Mouse (Mus musculus) B cell, adult 2 months (primary cell): ENCODE measurements around the gene Tanc1.

ENCODE experiments used
- DNase-seq, 2 experiments: peaks; one replicate each; pipeline ENCODE4 v3.0.0; 2022

Tanc1 gene

DNA sequence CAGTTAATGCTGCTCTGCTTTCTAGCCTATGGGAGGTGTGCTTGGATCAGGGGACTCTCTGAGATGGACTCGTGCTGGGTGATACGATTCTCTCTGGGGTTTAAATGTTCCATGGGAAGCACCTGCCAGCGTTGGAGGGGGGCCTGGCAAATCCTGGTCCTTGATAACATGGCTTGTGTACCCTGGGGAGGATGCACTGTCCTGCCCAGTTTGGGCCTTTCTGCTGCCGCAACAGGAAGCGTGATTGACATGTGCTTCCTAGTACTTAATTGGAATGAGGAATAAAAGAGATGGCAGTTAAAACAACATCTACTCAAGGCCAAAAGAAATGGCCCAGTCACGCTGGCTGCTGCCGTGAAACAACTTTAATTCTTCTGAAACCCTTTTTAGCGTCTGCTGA lies 109.3 kb downstream of the Tanc1 start:
- DNase-seq, result no peak

DNA sequence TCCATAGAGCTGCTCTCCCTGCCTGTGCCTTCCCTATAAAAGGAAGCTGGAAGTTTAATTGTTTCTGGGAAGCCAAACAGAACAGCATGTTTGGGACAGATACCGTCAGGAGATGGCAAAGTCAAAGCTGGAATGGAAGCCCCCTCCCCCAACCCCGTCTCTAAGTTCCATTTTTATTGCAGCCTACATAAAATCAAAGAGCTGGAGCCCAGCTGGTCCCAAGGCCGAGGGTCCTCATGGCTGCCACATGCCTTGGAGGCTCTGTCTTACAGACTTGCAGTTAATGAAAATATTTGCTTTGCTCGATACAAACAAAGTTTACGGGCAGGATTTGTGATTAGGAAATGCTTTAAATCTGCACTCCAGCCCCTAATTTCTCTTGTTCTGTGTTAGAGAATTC lies 109.9 kb downstream of the Tanc1 start:
- DNase-seq, result no peak

DNA sequence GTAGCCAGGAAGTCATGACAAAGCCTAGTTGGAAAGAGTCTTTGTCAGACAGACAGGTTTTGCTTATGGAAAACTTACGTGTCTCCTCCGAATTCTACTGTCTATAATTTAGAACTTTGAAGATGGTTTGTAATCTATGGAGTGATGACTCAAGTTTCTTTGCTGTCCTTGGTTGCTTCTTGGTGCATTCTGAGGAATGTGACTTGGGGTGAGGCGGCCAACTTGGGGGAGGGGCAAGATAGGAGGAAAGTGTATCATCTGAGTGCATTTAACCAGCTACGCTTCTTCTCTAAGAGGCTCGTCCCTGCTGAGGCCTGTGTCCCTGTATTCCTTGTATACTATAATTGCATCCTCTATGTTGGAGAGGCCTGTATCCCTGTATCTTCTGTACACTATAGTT lies 111.5 kb downstream of the Tanc1 start:
- DNase-seq, result no peak

DNA sequence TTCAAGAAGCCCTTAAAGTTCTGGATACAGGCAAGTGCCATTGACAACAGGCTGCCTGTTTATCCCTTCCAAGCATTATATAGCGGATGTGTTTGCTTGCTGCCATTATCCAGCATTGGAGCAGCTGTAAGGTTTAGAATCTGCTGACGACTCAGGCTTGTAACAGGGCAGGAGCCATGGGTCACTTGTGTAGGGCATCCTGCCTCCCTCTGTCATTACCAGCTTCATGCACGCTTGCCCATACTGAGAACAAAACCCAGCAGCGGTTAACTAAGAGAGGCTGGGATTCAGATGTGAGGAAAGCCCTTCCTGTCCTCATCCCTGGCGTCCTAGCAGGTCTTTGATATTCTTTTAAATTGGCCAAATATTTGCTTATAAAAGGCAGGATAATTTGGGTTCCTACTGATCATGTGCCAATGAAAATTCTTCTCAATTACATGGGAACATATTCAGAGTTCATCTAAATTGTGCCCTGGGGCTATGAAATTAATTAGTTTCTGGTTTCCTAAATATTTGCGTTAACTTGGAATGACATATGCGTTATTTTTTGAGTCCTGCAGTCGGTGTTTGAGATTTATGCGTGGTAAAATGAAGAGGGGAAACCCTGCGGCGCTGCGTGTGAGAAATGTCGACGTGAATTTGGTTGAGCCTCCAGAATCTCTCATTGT lies 113.8 kb downstream of the Tanc1 start:
- DNase-seq, result no peak

GRCm38 (mm10) chr2:59731831-59732230 lies 120.0 kb downstream of the Tanc1 start:
- no peak for DNase-seq

DNA sequence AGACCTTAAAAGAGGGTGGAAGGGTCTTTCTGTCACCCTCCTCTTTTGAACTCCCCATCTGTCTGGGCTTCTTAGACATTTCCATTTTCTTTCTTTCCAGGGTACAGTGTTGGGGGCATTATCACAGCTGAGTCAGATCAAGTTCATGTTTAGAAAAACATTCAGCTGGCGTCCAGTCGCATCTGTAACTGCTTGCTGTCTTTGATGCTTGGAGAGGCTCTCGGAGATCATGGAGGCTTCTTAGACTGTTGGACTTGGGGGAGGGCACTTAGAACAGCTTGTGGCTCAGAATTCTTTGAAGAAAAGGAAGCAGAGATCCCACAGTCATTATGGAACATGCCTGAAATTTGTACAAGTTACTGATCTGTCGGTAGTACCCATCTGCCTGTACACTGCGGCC lies 121.6 kb downstream of the Tanc1 start:
- DNase-seq, result no peak

DNA sequence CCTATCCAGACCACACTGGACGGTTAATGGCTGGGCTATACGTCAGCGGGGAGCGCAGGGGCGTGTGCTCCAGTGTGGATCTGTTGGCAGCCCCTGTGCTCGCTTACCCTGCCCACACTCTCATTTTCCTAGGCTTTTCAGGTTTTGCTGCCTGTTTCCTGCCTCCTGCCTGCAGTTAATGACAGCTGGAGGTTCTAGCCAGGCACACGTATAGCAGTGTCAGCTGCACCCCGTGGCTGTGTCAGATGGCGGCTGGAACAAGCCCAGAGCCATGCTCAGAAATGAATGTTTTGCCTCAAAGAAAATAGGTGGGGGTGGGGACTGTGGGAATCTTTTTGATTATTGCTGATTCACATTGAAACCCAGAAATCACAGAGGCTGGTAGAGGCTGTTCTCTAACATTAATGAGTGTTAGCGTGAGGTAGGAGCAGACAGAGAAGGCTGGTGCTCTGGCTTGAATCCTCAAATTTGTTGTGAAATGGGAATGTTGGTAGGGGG lies 124.6 kb downstream of the Tanc1 start:
- DNase-seq, result no peak

- DNase-seq, result no peak
These were observed 125.5 kb downstream of the Tanc1 start for GRCm38 (mm10) chr2:59737368-59737767.

GRCm38 (mm10) chr2:59738356-59738755 lies 126.5 kb downstream of the Tanc1 start:
- DNase-seq, result no peak

DNA sequence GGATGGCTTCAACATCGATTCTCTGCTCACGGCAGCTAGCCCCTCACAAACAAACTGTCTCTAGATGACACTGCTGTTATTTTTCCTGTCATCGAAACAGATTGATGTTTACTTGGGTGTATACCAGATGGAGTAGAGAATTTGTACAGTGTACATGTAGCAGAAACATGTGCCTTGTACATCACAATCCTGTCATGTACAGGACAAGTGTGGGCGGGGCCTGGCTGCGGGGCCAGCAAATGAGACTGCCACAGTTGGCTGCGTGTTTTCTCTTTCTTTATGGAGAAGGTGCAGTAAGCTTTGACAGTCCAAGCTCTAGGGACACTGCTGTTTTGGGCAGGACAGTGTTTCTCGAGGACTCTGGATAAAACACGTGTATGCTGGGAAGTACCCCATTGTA lies 127.2 kb downstream of the Tanc1 start:
- DNase-seq, result no peak

DNA sequence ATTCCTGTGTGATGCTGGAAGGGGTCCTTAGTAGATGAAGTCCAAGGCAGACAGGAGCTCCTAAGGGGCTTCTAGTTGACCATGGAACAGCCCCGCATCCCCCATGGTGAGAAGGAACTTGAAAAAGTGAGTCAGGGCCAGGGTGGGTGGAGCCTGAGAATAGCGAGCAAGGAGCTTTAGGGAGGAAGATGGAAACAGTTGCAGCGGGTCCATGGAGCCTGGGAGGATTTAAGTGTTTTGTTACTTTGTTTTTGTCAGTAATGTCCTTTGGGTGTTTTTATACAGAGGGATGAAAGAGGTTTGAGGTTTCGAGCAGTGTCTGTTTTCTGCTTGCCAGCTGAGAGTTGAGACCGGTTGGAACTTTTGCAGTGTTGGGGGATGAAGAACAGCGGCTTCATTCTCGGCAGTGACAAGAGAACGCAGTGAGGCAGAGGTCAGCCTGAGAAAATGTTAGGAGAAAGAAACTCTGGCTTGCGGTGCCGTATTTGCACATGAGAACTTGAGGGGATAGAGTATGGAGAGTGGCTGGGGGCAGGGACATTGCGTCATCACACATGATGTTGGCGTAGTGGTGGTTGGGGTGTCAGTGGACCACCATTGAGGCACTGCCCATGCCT lies 130.8 kb downstream of the Tanc1 start:
- DNase-seq, result no peak

- DNase-seq, result peak; percentile 53
These were observed 133.6 kb downstream of the Tanc1 start for GRCm38 (mm10) chr2:59745428-59745827.

DNA sequence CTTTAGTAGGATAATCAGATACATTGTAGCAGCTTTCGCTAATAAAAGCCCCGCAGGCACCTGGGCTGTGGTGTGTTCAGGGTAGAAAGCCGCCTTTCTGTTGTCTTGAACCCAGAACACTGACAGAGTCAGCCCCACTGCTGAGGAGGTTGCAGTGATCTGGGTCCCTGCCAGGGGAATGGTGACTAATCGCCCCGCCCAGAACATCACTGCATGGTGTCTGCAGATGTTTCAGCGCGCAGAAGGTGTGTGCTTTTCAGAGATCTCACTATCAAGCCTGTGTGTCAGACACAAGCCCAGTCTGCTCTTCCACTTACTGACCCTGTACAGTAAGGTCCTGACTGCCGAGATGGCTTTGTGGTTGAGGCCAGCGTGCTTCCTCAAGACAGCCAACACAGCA lies 134.2 kb downstream of the Tanc1 start:
- DNase-seq, result no peak

GRCm38 (mm10) chr2:59747757-59748156 lies 135.9 kb downstream of the Tanc1 start:
- DNase-seq, result no peak

DNA sequence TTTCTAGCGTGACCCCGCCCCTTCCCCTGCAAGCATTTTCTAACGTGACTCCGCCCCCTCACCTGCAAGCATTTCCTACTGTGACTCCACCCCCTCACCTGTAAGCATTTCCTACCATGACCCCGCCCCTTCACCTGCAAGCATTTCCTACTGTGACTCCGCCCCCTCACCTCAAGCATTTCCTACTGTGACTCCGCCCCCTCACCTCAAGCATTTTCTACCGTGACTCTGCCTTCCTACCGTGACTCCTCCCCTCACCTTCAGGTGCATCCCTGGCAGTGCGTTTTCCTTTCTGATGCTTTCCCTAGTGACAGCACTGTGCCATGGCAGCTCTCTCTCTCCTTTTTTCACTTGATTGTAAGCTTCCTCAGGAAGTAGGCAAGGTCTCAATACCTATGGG lies 137.5 kb downstream of the Tanc1 start:
- no peak for DNase-seq

- no peak for DNase-seq
These were observed 139.3 kb downstream of the Tanc1 start for GRCm38 (mm10) chr2:59751172-59751571.

DNA sequence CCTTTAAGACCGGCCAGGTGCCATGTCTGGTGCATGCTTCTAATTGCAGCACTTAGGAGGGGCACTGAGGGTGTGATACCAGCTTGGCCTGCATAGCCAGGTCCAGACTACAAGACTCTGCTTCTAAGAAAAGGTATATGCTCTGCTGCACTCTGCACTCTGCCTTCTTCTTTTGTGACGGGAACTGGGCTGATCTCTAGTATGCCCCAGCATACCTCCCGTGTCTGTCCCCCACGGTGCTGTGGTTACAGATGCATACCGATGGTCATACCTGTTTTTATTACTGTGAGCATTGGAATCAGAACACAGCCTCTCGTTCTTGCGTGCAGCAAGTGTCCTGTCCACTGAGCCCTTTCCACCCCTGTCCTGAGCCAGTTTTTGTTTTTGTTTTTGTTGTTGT lies 140.3 kb downstream of the Tanc1 start:
- DNase-seq, result no peak

DNA sequence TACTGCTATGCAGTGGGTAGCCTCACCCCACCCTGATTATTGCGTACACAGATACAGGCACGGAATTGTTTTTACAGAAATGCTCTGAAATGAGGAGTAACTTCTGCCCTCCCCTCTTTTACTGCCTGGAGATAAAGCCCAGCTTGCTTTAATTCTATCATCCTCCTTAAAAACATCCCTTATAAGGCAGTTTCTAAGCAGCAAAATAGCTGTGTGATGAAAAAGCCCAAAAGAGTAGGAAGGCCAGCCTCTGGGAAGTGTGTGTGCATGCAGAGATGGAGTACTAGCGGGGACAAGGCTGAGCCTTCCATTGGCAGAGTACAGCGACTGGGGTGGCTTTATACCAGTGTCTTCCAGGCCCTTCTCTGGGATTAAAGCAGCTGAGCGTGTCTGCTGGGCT lies 140.9 kb downstream of the Tanc1 start:
- DNase-seq, result no peak

DNA sequence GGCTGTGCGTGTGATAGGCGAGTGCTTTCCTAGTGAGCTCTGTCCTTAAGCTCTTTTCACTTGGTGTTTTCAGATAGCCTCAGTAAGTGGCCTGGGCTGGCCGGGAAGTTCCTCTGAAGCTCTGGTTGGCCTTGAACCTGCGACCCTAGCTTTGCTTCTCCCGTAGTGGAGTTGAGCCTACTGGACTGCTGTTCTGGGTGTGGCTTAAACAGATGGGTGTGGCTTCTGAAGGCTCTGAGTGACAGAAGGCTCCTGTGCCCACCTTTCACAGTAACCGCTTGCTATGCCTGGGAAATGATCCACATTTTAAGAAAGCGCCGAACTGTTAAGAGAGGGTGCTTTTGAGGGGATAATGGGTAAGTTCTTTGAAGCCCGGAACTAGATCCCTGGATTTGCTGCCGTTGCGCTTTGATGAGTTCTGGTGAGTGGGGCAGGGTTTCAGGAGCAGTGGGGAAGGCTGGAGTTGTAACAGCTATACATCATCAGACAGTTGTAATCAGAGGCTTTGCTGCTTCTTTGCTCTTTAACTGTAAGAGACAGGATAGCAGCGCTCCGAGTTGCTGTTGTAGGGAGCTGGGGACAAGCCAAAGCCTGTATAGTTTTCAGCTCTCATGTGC lies 144.4 kb downstream of the Tanc1 start:
- DNase-seq, result no peak

GRCm38 (mm10) chr2:59757015-59757414 lies 145.2 kb downstream of the Tanc1 start:
- no peak for DNase-seq

DNA sequence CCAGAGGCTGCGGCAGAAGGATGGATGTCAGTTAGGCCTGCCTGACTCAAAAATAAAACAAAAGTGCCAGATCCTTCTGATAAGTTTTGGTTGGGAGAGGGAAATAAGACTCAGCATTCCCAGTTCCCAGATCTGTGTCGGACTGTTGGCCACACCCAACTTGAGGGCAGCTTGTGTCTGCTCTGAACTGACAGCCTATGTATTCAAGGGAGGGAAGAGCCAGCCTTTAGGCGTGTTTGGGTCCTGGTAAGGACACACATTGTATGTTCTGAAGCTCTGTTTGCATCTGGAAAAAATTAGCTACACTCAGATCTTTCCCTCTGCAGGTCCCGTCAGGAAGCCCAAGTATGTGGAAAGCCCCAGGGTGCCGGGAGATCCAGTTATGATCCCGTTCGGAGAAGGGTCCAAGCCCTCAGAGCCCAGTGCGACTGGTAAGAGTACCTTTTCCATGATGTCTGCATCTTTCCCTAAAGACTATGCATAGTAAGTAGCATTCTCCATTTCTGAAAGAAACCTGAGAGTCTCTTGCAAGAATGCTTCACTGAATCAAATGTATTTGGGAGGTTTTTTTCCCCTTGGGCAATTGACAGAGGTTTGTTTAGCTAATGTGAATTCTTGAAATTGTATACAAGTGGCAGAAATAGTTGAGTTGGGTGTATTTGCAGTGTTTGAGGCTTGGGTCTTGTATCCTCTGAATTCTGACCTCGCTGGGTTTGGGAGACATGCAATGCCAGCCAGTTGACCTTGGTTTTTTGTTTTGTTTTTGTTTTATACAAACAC lies 146.5 kb downstream of the Tanc1 start:
- DNase-seq, result no peak

DNA sequence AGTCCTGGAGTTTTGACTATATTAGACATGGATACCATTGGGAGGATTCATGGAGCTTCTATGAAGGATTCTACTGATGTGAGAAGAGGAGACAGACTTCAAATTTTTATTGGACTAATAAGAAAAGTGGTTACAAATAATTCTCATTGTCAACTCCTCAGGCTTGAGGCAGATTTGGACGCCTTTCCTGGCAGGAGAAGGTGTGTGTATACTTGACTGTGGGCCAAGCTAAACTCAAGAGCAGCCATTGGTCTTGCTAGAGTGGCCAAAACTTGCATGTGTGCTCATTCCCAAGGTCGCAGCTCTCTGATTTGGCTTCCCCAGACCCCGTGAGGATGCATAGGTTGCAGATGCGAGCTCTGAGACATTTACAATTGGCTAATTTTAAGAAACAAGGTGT lies 148.9 kb downstream of the Tanc1 start:
- no peak for DNase-seq

GRCm38 (mm10) chr2:59761183-59761582 lies 149.3 kb downstream of the Tanc1 start:
- DNase-seq, result no peak

GRCm38 (mm10) chr2:59762277-59762676 lies 150.4 kb downstream of the Tanc1 start:
- DNase-seq, result no peak
